Mouse (Mus musculus): ENCODE data around the gene Gm10260. TPM values are rescaled to one million over a fixed set of nuclear protein-coding genes. Genes with fewer than 3 reads are reported as not detected.

Gm10260 gene
- polyA plus RNA-seq, 1 experiment from 2014 or later, result 2.1 TPM

GRCm38 (mm10) chr13:97735931-97736330 is 24.5 kb downstream of the Gm10260 start:
- Histone ChIP-seq H3K9me3 (no peaks in the 10 kb centered on the region), H3K4me3 (no peak overlapping the region), H3K36me3 (no peaks in the 10 kb centered on the region), H3K27me3 (no peaks in the 10 kb centered on the region), H3K9ac (replicated peaks) (no peak overlapping the region), H3K4me2 (replicated peaks) (no peak overlapping the region), H3K4me1 (no peaks in the 10 kb centered on the region), H3K27ac (replicated peaks) (no peak overlapping the region)
- WGBS, result 93% methylated on average over 6 of the region's 6 CpGs
- ATAC-seq (ENCODE audit: low FRiP score, low read depth), result no peak

- H3K4me2 ChIP-seq (replicated peaks), result no peak overlapping the region
- no peak for ATAC-seq (ENCODE audit: low FRiP score, low read depth)
- H3K4me3 ChIP-seq, result no peak overlapping the region
- no peaks in the 10 kb centered on the region for H3K4me1 ChIP-seq
- WGBS, result 92% methylated on average over 3 of the region's 3 CpGs
- no peak overlapping the region for H3K27ac ChIP-seq (replicated peaks)
- no peak overlapping the region for H3K9ac ChIP-seq (replicated peaks)
- H3K27me3 ChIP-seq, result no peaks in the 10 kb centered on the region
- no peaks in the 10 kb centered on the region for H3K36me3 ChIP-seq
- no peaks in the 10 kb centered on the region for H3K9me3 ChIP-seq
These were observed 25.7 kb downstream of the Gm10260 start for GRCm38 (mm10) chr13:97734760-97735159.

GRCm38 (mm10) chr13:97725160-97725825 is 35.1 kb downstream of the Gm10260 start:
- Histone ChIP-seq H3K9me3 (no peaks in the 10 kb centered on the region), H3K36me3 (no peaks in the 10 kb centered on the region), H3K9ac (replicated peaks) (no peak overlapping the region), H3K27me3 (no peaks in the 10 kb centered on the region), H3K4me2 (replicated peaks) (no peak overlapping the region), H3K4me1 (no peaks in the 10 kb centered on the region), H3K27ac (replicated peaks) (no peak overlapping the region), H3K4me3 (no peak overlapping the region)
- 85% methylated on average over 11 of the region's 11 CpGs for WGBS
- ATAC-seq (ENCODE audit: low FRiP score, low read depth), result no peak

- ATAC-seq (ENCODE audit: low FRiP score, low read depth), result no peak
- H3K9ac ChIP-seq (replicated peaks), result no peak overlapping the region
- H3K4me2 ChIP-seq (replicated peaks), result no peak overlapping the region
- H3K27me3 ChIP-seq, result no peaks in the 10 kb centered on the region
- H3K4me3 ChIP-seq, result no peak overlapping the region
- H3K9me3 ChIP-seq, result no peaks in the 10 kb centered on the region
- 63% methylated on average over 6 of the region's 6 CpGs for WGBS
- H3K4me1 ChIP-seq, result no peaks in the 10 kb centered on the region
- no peaks in the 10 kb centered on the region for H3K36me3 ChIP-seq
- no peak overlapping the region for H3K27ac ChIP-seq (replicated peaks)
These were observed 35.9 kb downstream of the Gm10260 start for GRCm38 (mm10) chr13:97724551-97724950.

- Histone ChIP-seq H3K4me3 (no peak overlapping the region), H3K9me3 (no peaks in the 10 kb centered on the region), H3K9ac (replicated peaks) (no peak overlapping the region), H3K27ac (replicated peaks) (no peak overlapping the region), H3K4me2 (replicated peaks) (no peak overlapping the region), H3K36me3 (no peaks in the 10 kb centered on the region), H3K27me3 (no peaks in the 10 kb centered on the region), H3K4me1 (no peaks in the 10 kb centered on the region)
- no peak for ATAC-seq (ENCODE audit: low FRiP score, low read depth)
- 70% methylated on average over 8 of the region's 8 CpGs for WGBS
These were observed 47.7 kb downstream of the Gm10260 start for GRCm38 (mm10) chr13:97712506-97713275.

GRCm38 (mm10) chr13:97711510-97711909 is 48.9 kb downstream of the Gm10260 start:
- H3K9me3 ChIP-seq, result no peaks in the 10 kb centered on the region
- H3K36me3 ChIP-seq, result no peaks in the 10 kb centered on the region
- no peaks in the 10 kb centered on the region for H3K27me3 ChIP-seq
- no peak overlapping the region for H3K4me2 ChIP-seq (replicated peaks)
- no peaks in the 10 kb centered on the region for H3K4me1 ChIP-seq
- H3K4me3 ChIP-seq, result no peak overlapping the region
- no peak overlapping the region for H3K27ac ChIP-seq (replicated peaks)
- no peak for ATAC-seq (ENCODE audit: low FRiP score, low read depth)
- no peak overlapping the region for H3K9ac ChIP-seq (replicated peaks)
- WGBS, result 88% methylated on average over 2 of the region's 2 CpGs

Measured in midbrain, embryonic 12.5 days (tissue).